Mouse (Mus musculus): ENCODE measurements at regions not wholly inside any gene's neighbourhood (a gene's known extent, or its start where the extent isn't known, plus 50 kb on each side); places are given as distances from the start of the nearest gene placed in this dataset.
A peak's percentile ranks its signal among the peaks of the same experiment; 100 is the strongest.

GRCm38 (mm10) chr7:136132976-136133375, 416.8 kb upstream of the Mki67 start:
- no peaks in the 10 kb centered on the region for H3K9me3 ChIP-seq (ENCODE audit: control insufficient read depth, low read length)

GRCm38 (mm10) chr7:136136666-136137065, 420.5 kb upstream of the Mki67 start:
- no peak for ATAC-seq (ENCODE audit: low read depth)
- Histone ChIP-seq H3K9me3 (ENCODE audit: control insufficient read depth, low read length) (no peaks in the 10 kb centered on the region), H3K4me1 (ENCODE audit: control insufficient read depth, insufficient read depth, low read length) (no peaks in the 10 kb centered on the region), H3K4me3 (ENCODE audit: low read depth, low read length) (no peak overlapping the region), H3K4me2 (ENCODE audit: low read depth, low read length) (no peak overlapping the region), H3K27me3 (replicated peaks; ENCODE audit: control insufficient read depth, insufficient read depth, low read length) (no peaks in the 10 kb centered on the region), H3K36me3 (ENCODE audit: control insufficient read depth, insufficient read depth, low read length) (no peaks in the 10 kb centered on the region), H3K27ac (replicated peaks; ENCODE audit: low read depth, low read length) (no peak overlapping the region), H3K9ac (ENCODE audit: low read depth, low read length) (no peak overlapping the region)
- no peak for DNase-seq (ENCODE audit: low spot score)
- WGBS, result 85% methylated on average over 1 of the region's 1 CpGs

More at GRCm38 (mm10) chr7:136132976-136133375, 416.8 kb upstream of the Mki67 start:
- no peak overlapping the region for H3K27ac ChIP-seq (replicated peaks; ENCODE audit: low read depth, low read length)
- H3K27me3 ChIP-seq (replicated peaks; ENCODE audit: control insufficient read depth, insufficient read depth, low read length), result no peaks in the 10 kb centered on the region
- H3K9ac ChIP-seq (ENCODE audit: low read depth, low read length), result no peak overlapping the region
- no peak overlapping the region for H3K4me3 ChIP-seq (ENCODE audit: low read depth, low read length)
- H3K4me1 ChIP-seq (ENCODE audit: control insufficient read depth, insufficient read depth, low read length), result peaks cover 21% of the 10 kb centered on the region; the same call in 1 of the 2 replicates
- ATAC-seq (ENCODE audit: low read depth) (no peak), DNase-seq (ENCODE audit: low spot score) (no peak)
- no peaks in the 10 kb centered on the region for H3K36me3 ChIP-seq (ENCODE audit: control insufficient read depth, insufficient read depth, low read length)
- no peak overlapping the region for H3K4me2 ChIP-seq (ENCODE audit: low read depth, low read length)
- 66% methylated on average over 2 of the region's 2 CpGs for WGBS

- 91% methylated on average over 2 of the region's 2 CpGs for WGBS
- Histone ChIP-seq H3K27me3 (replicated peaks; ENCODE audit: control insufficient read depth, insufficient read depth, low read length) (no peaks in the 10 kb centered on the region), H3K9me3 (ENCODE audit: control insufficient read depth, low read length) (no peaks in the 10 kb centered on the region), H3K4me1 (ENCODE audit: control insufficient read depth, insufficient read depth, low read length) (no peaks in the 10 kb centered on the region), H3K4me2 (ENCODE audit: low read depth, low read length) (no peak overlapping the region), H3K27ac (replicated peaks; ENCODE audit: low read depth, low read length) (no peak overlapping the region), H3K4me3 (ENCODE audit: low read depth, low read length) (no peak overlapping the region), H3K9ac (ENCODE audit: low read depth, low read length) (no peak overlapping the region), H3K36me3 (ENCODE audit: control insufficient read depth, insufficient read depth, low read length) (no peaks in the 10 kb centered on the region)
- DNase-seq (ENCODE audit: low spot score) (no peak), ATAC-seq (ENCODE audit: low read depth) (no peak)
Observed at GRCm38 (mm10) chr7:136137341-136137740, 421.2 kb upstream of the Mki67 start.

DNA sequence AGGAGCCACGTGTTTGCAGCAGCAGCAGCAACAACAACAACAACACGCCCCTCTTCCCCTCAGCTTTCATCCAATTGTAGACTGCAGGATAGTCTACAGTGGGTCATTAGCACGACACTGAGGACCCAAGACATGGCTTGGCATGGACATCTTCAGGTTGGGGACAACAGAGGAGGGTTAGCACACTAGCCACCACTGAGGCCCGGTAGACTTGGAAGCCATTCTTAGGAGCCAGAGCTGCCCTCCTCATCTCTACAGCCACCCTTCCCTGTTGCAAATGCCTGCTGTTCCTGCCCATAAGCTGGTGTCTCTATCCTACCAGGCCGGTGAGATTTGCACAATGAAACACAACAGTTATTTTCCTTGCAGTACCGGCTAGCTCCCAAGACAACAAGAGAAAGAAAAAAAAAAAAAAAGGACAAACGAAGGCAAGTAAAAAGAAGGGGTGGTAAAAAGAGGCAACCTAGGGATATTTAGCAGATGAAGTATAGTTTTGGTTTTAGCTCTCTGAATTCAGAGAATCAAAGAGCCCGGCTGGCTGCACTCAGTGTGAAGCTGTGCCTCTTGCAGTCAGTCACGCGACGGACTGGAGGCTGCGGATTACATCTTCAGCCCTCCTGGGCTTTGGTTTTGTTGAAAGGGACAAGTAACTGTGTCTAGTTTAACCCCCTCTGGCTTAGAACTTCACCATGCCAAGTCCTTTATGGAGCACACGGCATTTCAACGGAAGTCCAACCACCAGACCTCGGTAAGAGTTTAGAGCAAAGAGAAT, 421.9 kb upstream of the Mki67 start:
- WGBS, result 51% methylated on average over 15 of the region's 15 CpGs
- Histone ChIP-seq H3K4me2 (ENCODE audit: low read depth, low read length) (no peak overlapping the region), H3K4me3 (ENCODE audit: low read depth, low read length) (no peak overlapping the region), H3K36me3 (ENCODE audit: control insufficient read depth, insufficient read depth, low read length) (no peaks in the 10 kb centered on the region), H3K27me3 (replicated peaks; ENCODE audit: control insufficient read depth, insufficient read depth, low read length) (no peaks in the 10 kb centered on the region), H3K9ac (ENCODE audit: low read depth, low read length) (no peak overlapping the region), H3K27ac (replicated peaks; ENCODE audit: low read depth, low read length) (no peak overlapping the region), H3K4me1 (ENCODE audit: control insufficient read depth, insufficient read depth, low read length) (no peaks in the 10 kb centered on the region), H3K9me3 (ENCODE audit: control insufficient read depth, low read length) (no peaks in the 10 kb centered on the region)
- DNase-seq (ENCODE audit: low spot score) (no peak), ATAC-seq (ENCODE audit: low read depth) (no peak)

DNA sequence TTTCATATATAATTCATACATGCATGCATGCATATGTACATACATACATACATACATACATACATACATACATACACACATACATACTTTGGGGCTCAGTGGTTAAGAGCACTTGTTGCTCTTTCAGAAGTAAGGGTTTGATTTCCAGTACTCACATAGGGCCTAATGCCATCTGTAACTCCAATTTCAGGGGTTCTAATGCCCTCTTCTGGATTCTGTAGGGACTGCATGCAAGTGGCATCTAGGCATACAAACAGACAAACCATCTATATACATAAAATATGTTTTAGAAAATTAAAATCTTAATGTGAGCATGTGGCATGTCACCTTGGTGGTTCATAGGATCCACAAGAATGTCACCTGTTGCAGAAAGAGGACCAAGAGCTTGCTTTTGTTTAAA, 426.7 kb upstream of the Mki67 start:
- no peaks in the 10 kb centered on the region for H3K27me3 ChIP-seq (replicated peaks; ENCODE audit: control insufficient read depth, insufficient read depth, low read length)
- H3K4me1 ChIP-seq (ENCODE audit: control insufficient read depth, insufficient read depth, low read length), result no peaks in the 10 kb centered on the region
- H3K4me2 ChIP-seq (ENCODE audit: low read depth, low read length), result no peak overlapping the region
- ATAC-seq (ENCODE audit: low read depth) (no peak), DNase-seq (ENCODE audit: low spot score) (no peak)
- no peak overlapping the region for H3K4me3 ChIP-seq (ENCODE audit: low read depth, low read length)
- H3K9me3 ChIP-seq (ENCODE audit: control insufficient read depth, low read length), result no peaks in the 10 kb centered on the region
- H3K36me3 ChIP-seq (ENCODE audit: control insufficient read depth, insufficient read depth, low read length), result no peaks in the 10 kb centered on the region
- H3K9ac ChIP-seq (ENCODE audit: low read depth, low read length), result no peak overlapping the region
- H3K27ac ChIP-seq (replicated peaks; ENCODE audit: low read depth, low read length), result no peak overlapping the region

DNA sequence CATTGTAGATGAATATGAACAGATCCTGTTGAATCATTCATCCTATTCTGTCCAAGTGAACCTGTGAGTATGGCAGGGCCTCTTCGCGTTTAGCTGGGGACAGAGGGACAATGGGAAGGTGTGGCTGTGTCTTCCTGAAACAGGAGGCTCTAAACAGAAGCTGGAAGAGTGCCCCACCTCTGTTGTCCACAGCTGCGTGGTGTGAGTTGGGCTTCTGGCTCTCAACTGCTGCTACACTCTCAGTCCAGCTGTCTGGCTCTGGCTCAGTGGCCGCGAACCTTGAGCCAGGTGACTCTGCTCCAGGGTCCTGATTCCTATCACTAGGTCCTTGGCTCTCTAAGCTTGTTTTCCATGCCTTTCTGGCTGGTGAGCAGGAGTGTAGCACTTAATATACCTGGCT, 434.0 kb upstream of the Mki67 start:
- Histone ChIP-seq H3K9ac (ENCODE audit: low read depth, low read length) (no peak overlapping the region), H3K4me3 (ENCODE audit: low read depth, low read length) (no peak overlapping the region), H3K27me3 (replicated peaks; ENCODE audit: control insufficient read depth, insufficient read depth, low read length) (no peaks in the 10 kb centered on the region), H3K4me2 (ENCODE audit: low read depth, low read length) (no peak overlapping the region), H3K36me3 (ENCODE audit: control insufficient read depth, insufficient read depth, low read length) (no peaks in the 10 kb centered on the region), H3K9me3 (ENCODE audit: control insufficient read depth, low read length) (no peaks in the 10 kb centered on the region), H3K4me1 (ENCODE audit: control insufficient read depth, insufficient read depth, low read length) (peaks cover 6% of the 10 kb centered on the region; the same call in 1 of the 2 replicates), H3K27ac (replicated peaks; ENCODE audit: low read depth, low read length) (no peak overlapping the region)
- ATAC-seq (ENCODE audit: low read depth) (no peak), DNase-seq (ENCODE audit: low spot score) (no peak)
- WGBS, result 69% methylated on average over 5 of the region's 5 CpGs

DNA sequence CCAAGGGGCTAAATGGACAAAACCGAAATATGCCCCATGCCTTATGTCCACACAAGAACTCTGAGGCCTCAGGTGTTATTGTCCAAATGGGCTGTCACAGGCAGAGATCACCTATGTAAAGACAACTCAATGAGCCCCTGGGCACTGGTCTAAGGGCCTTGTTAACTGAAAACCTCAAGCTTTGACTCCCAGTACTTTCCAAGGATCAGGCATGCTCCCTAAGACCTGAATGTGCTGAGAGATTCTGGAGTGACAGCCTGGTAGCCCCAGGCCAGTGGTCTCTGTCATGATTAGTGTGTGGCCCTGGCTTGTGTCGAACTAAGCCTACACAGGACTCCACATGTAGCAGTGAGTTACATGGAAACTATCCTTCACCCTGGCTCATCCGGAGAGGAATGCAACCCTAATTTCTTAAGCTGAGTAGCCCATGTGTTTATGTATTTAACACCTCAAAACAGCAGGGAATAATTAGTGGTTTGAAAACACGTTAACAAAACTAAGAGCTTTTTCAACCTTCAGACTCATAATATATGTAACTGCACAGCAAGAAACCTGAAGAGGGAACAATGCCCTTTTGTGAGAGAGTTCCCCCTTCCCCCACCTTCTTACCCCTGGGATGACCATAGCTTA, 435.3 kb upstream of the Mki67 start:
- Histone ChIP-seq H3K27me3 (replicated peaks; ENCODE audit: control insufficient read depth, insufficient read depth, low read length) (no peaks in the 10 kb centered on the region), H3K9me3 (ENCODE audit: control insufficient read depth, low read length) (no peaks in the 10 kb centered on the region), H3K9ac (ENCODE audit: low read depth, low read length) (no peak overlapping the region), H3K36me3 (ENCODE audit: control insufficient read depth, insufficient read depth, low read length) (no peaks in the 10 kb centered on the region), H3K4me3 (ENCODE audit: low read depth, low read length) (no peak overlapping the region), H3K27ac (replicated peaks; ENCODE audit: low read depth, low read length) (no peak overlapping the region), H3K4me2 (ENCODE audit: low read depth, low read length) (no peak overlapping the region), H3K4me1 (ENCODE audit: control insufficient read depth, insufficient read depth, low read length) (peaks cover 6% of the 10 kb centered on the region; the same call in 1 of the 2 replicates)
- DNase-seq (ENCODE audit: low spot score) (no peak), ATAC-seq (ENCODE audit: low read depth) (no peak)
- WGBS, result 36% methylated on average over 4 of the region's 4 CpGs

DNA sequence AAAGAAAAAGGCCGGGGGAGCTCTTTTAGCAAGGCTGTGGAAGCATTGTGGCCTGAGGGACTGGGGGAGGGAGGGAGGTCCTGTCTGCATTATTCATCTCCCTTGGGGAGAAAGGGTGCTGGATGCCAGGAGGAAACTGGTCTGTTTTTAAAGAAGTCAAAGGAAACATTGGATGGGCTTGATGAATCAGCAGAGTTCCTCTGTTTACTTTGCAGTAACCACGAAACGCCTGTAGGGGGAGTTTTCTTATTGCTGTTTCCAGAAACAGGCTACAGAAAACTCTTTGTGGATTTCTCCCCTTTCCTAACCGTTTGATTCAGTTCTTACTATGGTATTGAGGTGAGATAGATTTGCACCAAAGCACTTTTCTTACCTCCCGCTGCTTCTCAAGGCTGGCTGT, 436.3 kb upstream of the Mki67 start:
- 22% methylated on average over 5 of the region's 5 CpGs for WGBS
- Histone ChIP-seq H3K27me3 (replicated peaks; ENCODE audit: control insufficient read depth, insufficient read depth, low read length) (no peaks in the 10 kb centered on the region), H3K4me1 (ENCODE audit: control insufficient read depth, insufficient read depth, low read length) (peaks cover 6% of the 10 kb centered on the region; the same call in 1 of the 2 replicates), H3K9ac (ENCODE audit: low read depth, low read length) (no peak overlapping the region), H3K4me2 (ENCODE audit: low read depth, low read length) (no peak overlapping the region), H3K27ac (replicated peaks; ENCODE audit: low read depth, low read length) (no peak overlapping the region), H3K9me3 (ENCODE audit: control insufficient read depth, low read length) (no peaks in the 10 kb centered on the region), H3K4me3 (ENCODE audit: low read depth, low read length) (no peak overlapping the region), H3K36me3 (ENCODE audit: control insufficient read depth, insufficient read depth, low read length) (no peaks in the 10 kb centered on the region)
- ATAC-seq (ENCODE audit: low read depth) (no peak), DNase-seq (ENCODE audit: low spot score) (peak; percentile 86)

GRCm38 (mm10) chr7:136153621-136154020, 437.5 kb upstream of the Mki67 start:
- no peak overlapping the region for H3K4me2 ChIP-seq (ENCODE audit: low read depth, low read length)
- no peaks in the 10 kb centered on the region for H3K36me3 ChIP-seq (ENCODE audit: control insufficient read depth, insufficient read depth, low read length)
- no peak overlapping the region for H3K4me3 ChIP-seq (ENCODE audit: low read depth, low read length)
- ATAC-seq (ENCODE audit: low read depth), result no peak
- no peak for DNase-seq (ENCODE audit: low spot score)
- no peak overlapping the region for H3K27ac ChIP-seq (replicated peaks; ENCODE audit: low read depth, low read length)
- H3K27me3 ChIP-seq (replicated peaks; ENCODE audit: control insufficient read depth, insufficient read depth, low read length), result no peaks in the 10 kb centered on the region
- 65% methylated on average over 3 of the region's 3 CpGs for whole genome bisulfite sequencing
- no peaks in the 10 kb centered on the region for H3K9me3 ChIP-seq (ENCODE audit: control insufficient read depth, low read length)
- H3K9ac ChIP-seq (ENCODE audit: low read depth, low read length), result no peak overlapping the region
- H3K4me1 ChIP-seq (ENCODE audit: control insufficient read depth, insufficient read depth, low read length), result peaks cover 6% of the 10 kb centered on the region; the same call in 1 of the 2 replicates
